Mouse (Mus musculus) monocyte, adult 5-6 weeks (primary cell): ENCODE data around the gene Otop2. TPM values are rescaled to one million over a fixed set of nuclear protein-coding genes. Genes with fewer than 3 reads are reported as not detected.

ENCODE experiments used
- ATAC-seq: fragments of 153-309, 156-312 bp; replicated peaks from 2 replicates; pipeline ENCODE4 v1.8.0; 2017; ENCODE audit warnings: mild to moderate bottlenecking; ENCODE audit not compliant: low TSS enrichment, insufficient number of reproducible peaks, severe bottlenecking, poor library complexity, low FRiP score
- total RNA-seq: library from RNA; stranded (forward); fragments of 200-1000, 200-491, 200-594 nt; gene quantifications from 3 replicates; pipeline ENCODE4 v1.2.3, GENCODE M21; 2017

Gene Otop2
- total RNA-seq, 1 experiment from 2014 or later: not detected

DNA sequence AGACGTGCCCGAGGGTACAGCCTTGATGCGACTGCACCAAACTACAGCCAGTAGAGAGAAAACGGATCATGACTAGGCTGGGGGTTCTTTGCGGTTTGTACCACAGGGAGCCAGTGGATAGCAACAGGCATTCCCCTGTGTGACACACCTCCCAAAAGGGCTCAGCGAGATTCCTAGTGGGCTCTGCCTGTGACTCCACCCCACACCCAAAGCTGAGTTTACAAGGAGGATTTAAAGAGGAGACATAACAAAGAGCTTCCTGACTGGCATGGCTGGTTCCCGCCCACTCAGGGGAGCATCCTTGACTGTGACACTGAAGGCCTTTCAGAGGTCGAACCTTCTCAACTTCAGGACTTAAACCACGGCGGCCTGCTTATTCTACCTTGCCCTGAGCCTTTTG lies 15.5 kb upstream of the Otop2 start:
- ATAC-seq: no peak

GRCm38 (mm10) chr11:115292631-115293375 lies 14.2 kb upstream of the Otop2 start:
- no peak for ATAC-seq

DNA sequence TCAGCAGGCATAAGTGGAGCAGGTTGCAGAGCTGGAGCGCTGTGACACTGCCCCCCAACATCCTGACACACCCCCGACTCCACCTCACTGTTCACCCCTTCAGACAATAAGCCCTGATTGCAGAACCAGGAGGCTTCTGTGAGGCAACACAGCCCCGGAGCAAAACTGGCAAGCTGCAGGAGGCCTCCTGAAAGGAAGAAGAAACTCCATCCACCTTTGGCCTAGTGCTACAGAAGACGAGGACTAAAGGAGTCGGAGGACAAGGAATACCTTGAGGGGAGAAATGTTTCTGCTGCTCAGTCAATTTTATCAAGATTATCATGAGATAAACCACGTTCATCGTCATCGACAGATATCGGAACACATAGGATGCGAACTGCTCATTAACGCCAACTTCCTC lies 11.0 kb upstream of the Otop2 start:
- ATAC-seq: no peak

DNA sequence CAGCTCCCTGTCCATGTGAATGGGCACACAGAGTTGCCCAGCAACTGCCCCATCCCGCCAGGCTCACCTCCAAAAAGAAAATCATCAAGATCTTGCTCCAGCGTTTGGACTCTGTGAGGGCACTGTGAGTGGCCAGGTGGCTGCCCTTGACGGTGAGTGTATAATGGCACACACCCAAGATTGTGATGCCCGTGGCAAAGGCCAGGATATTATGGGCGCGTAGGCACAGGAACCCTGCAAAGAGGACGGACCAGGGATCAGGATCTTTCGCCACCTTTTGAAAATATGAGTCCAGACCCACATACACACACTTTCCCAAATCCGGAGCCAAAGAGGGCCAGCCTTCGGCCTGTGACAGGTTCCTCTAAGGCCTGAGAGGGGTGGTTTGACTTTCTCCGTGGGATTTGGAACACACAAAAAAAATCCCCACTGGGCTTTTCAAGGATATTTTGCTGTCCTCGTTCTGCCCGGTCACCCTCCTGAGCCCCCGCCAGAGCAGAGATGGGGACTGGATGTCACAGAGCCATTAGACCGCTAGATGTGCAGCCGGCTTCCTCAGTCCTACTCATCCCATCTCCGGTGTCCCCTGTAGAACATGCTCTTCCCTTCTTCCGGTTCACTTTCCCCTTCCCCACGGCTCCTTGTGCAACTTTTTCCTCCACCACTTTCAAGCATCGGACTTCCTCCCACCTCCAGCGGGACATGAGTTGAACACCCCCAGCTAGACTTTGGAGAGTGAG lies 10.3 kb upstream of the Otop2 start:
- no peak for ATAC-seq

GRCm38 (mm10) chr11:115297214-115297826 lies 9.6 kb upstream of the Otop2 start, which contains the start of gene Fads6:
Gene Fads6 (minus strand): TSS chr11:115297663.
- ATAC-seq: peak; percentile 38

- ATAC-seq: no peak
Observed at GRCm38 (mm10) chr11:115298160-115298559, 8.8 kb upstream of the Otop2 start.

DNA sequence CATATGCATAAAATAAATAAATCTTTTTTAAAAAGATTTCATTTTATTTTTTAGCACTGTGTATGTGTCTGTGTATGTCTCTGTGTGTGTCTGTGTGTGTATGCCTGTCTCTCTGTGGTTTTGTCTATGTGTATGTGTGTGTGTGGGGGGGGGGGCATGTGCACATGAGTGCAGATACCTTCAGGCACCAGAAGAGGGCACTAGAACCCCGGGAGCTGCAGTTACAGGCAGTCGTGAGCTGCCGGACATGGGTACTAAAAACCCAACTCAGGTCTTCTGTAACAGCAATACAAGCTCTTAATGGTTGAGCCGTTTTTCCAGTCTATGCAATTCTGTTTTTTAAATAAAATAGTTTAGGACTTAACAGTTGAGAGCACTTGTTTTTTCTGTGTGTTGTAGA lies 6.2 kb upstream of the Otop2 start:
- ATAC-seq: no peak

DNA sequence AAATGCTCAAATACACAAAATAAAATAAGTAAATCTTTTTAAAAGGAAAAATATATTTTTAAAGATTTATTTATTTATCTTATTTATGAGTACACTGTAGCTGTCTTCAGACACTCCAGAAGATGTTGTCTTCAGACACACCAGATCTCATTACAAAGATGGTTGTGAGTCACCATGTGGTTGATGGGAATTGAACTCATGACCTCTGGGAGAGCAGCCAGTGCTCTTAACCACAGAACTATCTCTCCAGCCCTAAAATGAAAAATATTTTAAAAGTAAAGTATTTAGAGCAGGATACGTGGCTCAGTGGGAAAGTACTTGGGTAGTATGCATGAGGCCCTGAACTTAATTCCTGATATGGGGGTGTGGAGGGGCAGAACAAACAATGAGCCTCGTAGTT lies 5.6 kb upstream of the Otop2 start:
- ATAC-seq: no peak

DNA sequence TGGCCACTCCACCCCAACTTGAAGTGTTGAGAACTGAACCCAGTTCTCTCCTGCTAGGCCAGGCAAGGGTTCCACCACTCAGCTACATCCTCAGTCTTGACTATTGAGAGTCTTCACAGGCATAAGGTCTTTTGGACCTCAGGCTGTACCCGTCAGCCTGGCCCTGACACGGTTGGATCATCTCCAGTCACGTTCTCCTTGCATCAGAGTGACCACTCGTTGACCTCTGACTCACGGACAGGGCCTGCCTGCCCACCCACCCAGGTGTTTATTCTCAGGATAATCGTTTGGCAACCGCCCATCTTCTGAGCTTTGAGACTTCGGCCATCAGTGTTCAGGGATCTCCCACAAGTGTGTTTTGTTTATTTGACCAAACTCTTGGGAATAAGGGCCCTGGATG lies 3.8 kb upstream of the Otop2 start:
- no peak for ATAC-seq

- no peak for ATAC-seq
Observed at GRCm38 (mm10) chr11:115308781-115309180, 1.8 kb downstream of the Otop2 start.

DNA sequence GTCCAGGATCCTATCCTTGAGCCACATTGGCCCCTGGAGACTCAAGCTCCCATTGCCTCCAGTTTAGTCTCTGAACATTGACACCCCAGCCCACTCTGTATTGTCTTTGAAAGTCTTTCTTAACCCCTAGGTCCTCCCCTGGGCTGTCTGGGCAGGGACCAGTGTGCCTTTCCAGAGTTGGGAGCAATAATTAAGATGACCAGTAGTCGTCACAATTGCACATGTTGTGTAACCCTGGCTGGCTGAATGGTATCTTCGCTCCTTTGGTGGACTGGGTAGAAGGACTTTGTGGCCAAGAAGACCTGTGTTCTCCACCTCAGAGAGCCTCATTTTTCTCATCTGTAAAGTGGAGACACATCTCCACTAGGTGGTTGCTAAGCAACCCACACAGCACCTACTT lies 7.3 kb downstream of the Otop2 start:
- no peak for ATAC-seq

DNA sequence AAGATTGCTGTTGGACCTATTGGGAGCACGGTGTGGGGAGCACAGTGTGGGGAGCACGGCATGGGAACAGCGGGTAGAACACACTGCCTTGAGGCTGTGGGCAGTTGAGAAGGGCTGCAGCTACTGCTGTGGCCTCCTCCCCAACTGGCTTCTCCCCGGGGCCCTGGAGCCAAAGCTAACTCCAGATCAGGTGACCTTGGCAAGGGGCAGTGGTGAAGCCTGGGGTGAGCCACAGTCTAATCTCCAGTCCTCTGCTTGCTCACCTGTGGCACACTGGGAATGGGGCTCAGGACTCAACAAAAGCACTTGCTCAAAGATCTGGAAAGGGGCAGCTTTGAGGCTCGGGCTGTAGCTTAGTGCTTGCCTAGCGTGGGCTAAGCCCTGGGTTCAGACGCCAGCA lies 10.2 kb downstream of the Otop2 start:
- ATAC-seq: no peak

DNA sequence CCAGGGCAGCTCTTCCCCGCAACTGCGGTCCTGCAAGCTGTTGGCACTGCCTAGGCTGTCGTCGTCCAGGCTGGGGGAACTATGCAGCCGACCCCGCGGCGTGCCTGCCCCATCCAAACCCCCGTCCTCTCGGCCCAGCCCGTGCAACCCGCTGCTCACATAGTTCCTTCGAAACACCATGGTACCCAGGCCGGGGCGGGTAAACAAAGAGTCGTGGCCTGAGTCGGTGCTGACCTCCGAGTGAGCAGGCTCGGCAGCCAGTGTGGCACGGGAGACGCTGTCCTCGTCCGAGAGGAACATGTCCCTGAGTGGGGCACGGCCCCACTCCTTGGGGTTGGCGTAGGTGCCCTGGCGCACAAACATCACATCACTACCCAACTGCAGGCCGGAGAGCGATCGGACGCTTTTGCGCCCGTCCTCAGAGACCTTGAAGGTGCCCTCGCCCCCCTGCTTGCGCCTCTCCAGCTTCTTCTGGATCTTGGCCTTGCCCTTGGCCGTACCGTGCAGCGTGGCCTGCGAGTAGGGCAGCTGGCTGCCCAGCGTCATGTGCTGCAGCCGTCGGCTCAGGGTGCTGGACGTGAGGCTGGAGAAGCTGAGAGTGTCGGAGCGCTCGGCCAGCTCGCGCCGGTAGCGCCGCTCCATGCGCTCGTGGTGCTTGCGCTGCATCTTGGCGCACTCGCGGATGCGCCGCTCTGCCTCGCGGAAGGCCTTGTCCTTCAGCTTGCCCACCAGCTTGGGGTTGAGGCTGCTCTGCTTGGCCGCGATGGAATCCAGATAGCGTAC lies 11.5 kb downstream of the Otop2 start:
- ATAC-seq: no peak

GRCm38 (mm10) chr11:115319704-115320383 lies 12.9 kb downstream of the Otop2 start:
- ATAC-seq: no peak

- peak; percentile 47 for ATAC-seq
Observed at GRCm38 (mm10) chr11:115321906-115322693, 15.1 kb downstream of the Otop2 start, which contains the start of gene Ush1g. Gene Ush1g (minus strand): TSS chr11:115322041.

GRCm38 (mm10) chr11:115323354-115323753 lies 16.4 kb downstream of the Otop2 start:
- no peak for ATAC-seq

DNA sequence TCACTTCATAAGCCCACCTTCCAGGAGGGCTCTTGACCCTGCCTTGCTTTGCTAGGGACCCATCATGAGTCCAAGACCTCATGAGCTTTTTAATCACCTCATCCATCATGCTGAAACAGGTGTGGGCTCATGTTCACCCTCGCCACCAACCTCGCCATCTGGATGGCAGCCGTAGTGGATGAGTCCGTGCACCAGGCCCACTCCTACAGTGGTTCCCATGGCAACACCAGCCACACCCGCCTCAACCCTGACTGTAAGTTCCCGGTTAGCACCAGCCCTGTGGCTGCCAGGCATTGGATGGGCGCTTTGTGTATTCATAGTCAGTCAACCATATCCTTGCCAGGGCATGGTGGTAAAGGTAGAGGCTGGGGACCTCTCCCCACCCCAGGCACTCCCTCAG lies 19.8 kb downstream of the Otop2 start:
- no peak for ATAC-seq

DNA sequence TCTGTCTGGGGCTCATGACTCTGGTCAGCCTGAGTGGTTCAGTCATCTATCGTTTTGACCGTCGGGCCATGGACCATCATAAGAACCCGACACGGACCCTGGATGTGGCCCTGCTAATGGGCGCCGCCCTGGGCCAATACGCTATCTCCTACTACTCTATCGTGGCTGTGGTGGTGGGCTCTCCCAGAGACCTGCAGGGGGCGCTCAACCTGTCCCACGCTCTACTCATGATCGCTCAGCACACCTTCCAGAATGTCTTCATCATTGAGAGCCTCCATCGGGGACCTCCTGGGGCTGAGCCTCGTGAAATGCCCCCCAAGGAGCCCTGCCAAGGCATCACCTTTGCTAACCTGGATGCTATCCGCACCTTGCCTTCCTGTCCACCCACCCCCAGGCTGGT lies 22.4 kb downstream of the Otop2 start:
- no peak for ATAC-seq
